8 mouse cellular contexts compared by ENCODE assay signal in the genomic region with DNA sequence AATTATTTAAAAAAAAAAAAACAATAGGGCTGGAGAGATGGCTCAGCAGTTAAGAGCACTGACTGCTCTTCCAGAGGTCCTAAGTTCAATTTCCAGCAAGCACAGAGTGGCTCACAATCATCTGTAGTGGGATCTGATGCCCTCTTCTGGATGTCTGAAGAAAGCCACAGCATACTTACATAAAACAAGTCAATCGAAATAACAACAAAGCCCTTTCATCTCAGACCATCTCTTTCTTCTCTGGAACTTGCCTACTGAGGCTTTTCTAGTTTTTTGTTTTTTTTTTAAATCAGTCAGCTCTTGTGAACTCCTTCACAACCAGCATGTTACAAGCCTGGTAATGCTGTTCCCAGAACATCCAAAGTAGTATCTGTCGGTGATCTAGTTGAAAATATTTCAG. TPM values are rescaled to one million over a fixed set of nuclear protein-coding genes. Genes with fewer than 3 reads are reported as not detected.
DNase-seq lines count a peak whose midpoint lies in the region; ATAC-seq lines count a peak whose summit lies in the region.

No protein-coding gene starts in this region.

- peak overlapping the region; percentile 100 for H3K27ac ChIP-seq in forebrain, embryonic 10.5 days
- H3K27ac ChIP-seq in intestine, embryonic 14.5 days (ENCODE audit: low read depth), result peak overlapping the region; percentile 99; the same call in 1 of the 2 replicates
- H3K27ac ChIP-seq in lung, embryonic 15.5 days, result peak overlapping the region; percentile 99; the same call in 1 of the 2 replicates
- peak overlapping the region; percentile 99; the same call in 1 of the 2 replicates for H3K27ac ChIP-seq in stomach, embryonic 14.5 days (ENCODE audit: low read length)

- H3K4me2 ChIP-seq in intestine, embryonic 14.5 days (ENCODE audit: low read length), result peak overlapping the region; percentile 90
- H3K4me2 ChIP-seq in lung, embryonic 15.5 days, result peak overlapping the region; percentile 71
- H3K4me2 ChIP-seq in stomach, embryonic 14.5 days (replicated peaks; ENCODE audit: low read depth, low read length), result peak overlapping the region; percentile 83

- no peak for ATAC-seq in intestine, embryonic 14.5 days (replicated peaks; ENCODE audit: low FRiP score, low TSS enrichment, low read depth)
- ATAC-seq in lung, embryonic 15.5 days (ENCODE audit: borderline replicate concordance, extremely low read depth, low FRiP score, low TSS enrichment), result no peak
- no peak for ATAC-seq in stomach, embryonic 14.5 days (ENCODE audit: insufficient number of reproducible peaks, insufficient read depth, low FRiP score, low read depth)

- peak overlapping the region; percentile 91 for H3K9ac ChIP-seq in intestine, embryonic 14.5 days (ENCODE audit: low read length)
- peak overlapping the region; percentile 96 for H3K9ac ChIP-seq in lung, embryonic 15.5 days
- H3K9ac ChIP-seq in stomach, embryonic 14.5 days (replicated peaks; ENCODE audit: low read depth, low read length), result peak overlapping the region; percentile 91

- H3K4me1 ChIP-seq in forebrain, embryonic 10.5 days, result peaks cover 26% of the 10 kb centered on the region
- H3K4me1 ChIP-seq in intestine, embryonic 14.5 days (replicated peaks; ENCODE audit: control insufficient read depth, insufficient read depth, low read length), result peaks cover 24% of the 10 kb centered on the region
- peaks cover 18% of the 10 kb centered on the region for H3K4me1 ChIP-seq in lung, embryonic 15.5 days
- peaks cover 10% of the 10 kb centered on the region; the same call in 1 of the 2 replicates for H3K4me1 ChIP-seq in stomach, embryonic 14.5 days (ENCODE audit: control insufficient read depth, insufficient read depth, low read length)

- H3K36me3 ChIP-seq in forebrain, embryonic 10.5 days (replicated peaks), result peaks cover 37% of the 10 kb centered on the region
- H3K36me3 ChIP-seq in intestine, embryonic 14.5 days (ENCODE audit: control insufficient read depth, insufficient read depth, low read length), result peaks cover 9% of the 10 kb centered on the region
- peaks cover 6% of the 10 kb centered on the region for H3K36me3 ChIP-seq in lung, embryonic 15.5 days
- peaks cover 6% of the 10 kb centered on the region for H3K36me3 ChIP-seq in stomach, embryonic 14.5 days (ENCODE audit: control insufficient read depth, insufficient read depth, low read length)

- peak; percentile 50 to 60 for DNase-seq in cerebellum, postnatal 10 days
- no peak for DNase-seq in cerebellum, adult 8-10 months
- DNase-seq in ES-CJ7 (ENCODE audit: low read depth, low spot score), result peak; percentile 84
- DNase-seq in forebrain, embryonic 10.5 days (ENCODE audit: extremely low spot score, low spot score), result no peak
- DNase-seq in intestine, embryonic 14.5 days (ENCODE audit: low spot score), result no peak
- DNase-seq in ovary, adult 18-20 months (ENCODE audit: low spot score), result no peak

- 29% methylated on average over 2 of the region's 2 CpGs for WGBS in forebrain, embryonic 10.5 days
- WGBS in intestine, embryonic 14.5 days, result 11% methylated on average over 2 of the region's 2 CpGs
- WGBS in lung, embryonic 15.5 days, result 8% methylated on average over 2 of the region's 2 CpGs
- WGBS in stomach, embryonic 14.5 days, result 16% methylated on average over 2 of the region's 2 CpGs

- H3K27me3 ChIP-seq in forebrain, embryonic 10.5 days (ENCODE audit: poor library complexity, severe bottlenecking), result no peaks in the 10 kb centered on the region
- H3K27me3 ChIP-seq in intestine, embryonic 14.5 days (replicated peaks; ENCODE audit: control insufficient read depth, insufficient read depth, low read length), result no peaks in the 10 kb centered on the region
- H3K27me3 ChIP-seq in lung, embryonic 15.5 days, result no peaks in the 10 kb centered on the region
- no peaks in the 10 kb centered on the region for H3K27me3 ChIP-seq in stomach, embryonic 14.5 days (ENCODE audit: control insufficient read depth, insufficient read depth, low read length)

- H3K9me3 ChIP-seq in forebrain, embryonic 10.5 days, result no peaks in the 10 kb centered on the region
- no peaks in the 10 kb centered on the region for H3K9me3 ChIP-seq in intestine, embryonic 14.5 days (ENCODE audit: control insufficient read depth, low read length)
- no peaks in the 10 kb centered on the region for H3K9me3 ChIP-seq in lung, embryonic 15.5 days
- no peaks in the 10 kb centered on the region for H3K9me3 ChIP-seq in stomach, embryonic 14.5 days (ENCODE audit: control insufficient read depth, low read depth, low read length)

- peak overlapping the region; percentile 96 for H3K4me3 ChIP-seq in forebrain, embryonic 10.5 days
- peak overlapping the region; percentile 91 for H3K4me3 ChIP-seq in intestine, embryonic 14.5 days (ENCODE audit: low read depth, low read length)
- peak overlapping the region; percentile 75 for H3K4me3 ChIP-seq in lung, embryonic 15.5 days
- peak overlapping the region; percentile 91 for H3K4me3 ChIP-seq in stomach, embryonic 14.5 days (ENCODE audit: low read depth, low read length)

RNA-seq across cellular contexts. Expression of a gene that starts 1.0 kb away (rescaled TPM):
- 363 and 375 TPM in 2 replicates for polyA plus RNA-seq in forebrain, embryonic 10.5 days (2016; fragmentation: Nextera tagmentation; extraction: Ambion mirVana)
- 216 and 228 TPM in 2 replicates for polyA plus RNA-seq in intestine, embryonic 14.5 days (2014; fragmentation: Nextera tagmentation; extraction: Ambion mirVana)
- 210 and 216 TPM in 2 replicates for polyA plus RNA-seq in lung, embryonic 15.5 days (2015; fragmentation: Nextera tagmentation; extraction: Ambion mirVana)
- 177 and 205 TPM in 2 replicates for polyA plus RNA-seq in stomach, embryonic 14.5 days (2014; fragmentation: Nextera tagmentation; extraction: Ambion mirVana)

RNA-seq across cellular contexts. Expression of a gene that starts 8.2 kb away (rescaled TPM):
- 1.1 TPM in 2 replicates for polyA plus RNA-seq in forebrain, embryonic 10.5 days (2016; fragmentation: Nextera tagmentation; extraction: Ambion mirVana)
- polyA plus RNA-seq in intestine, embryonic 14.5 days (2014; fragmentation: Nextera tagmentation; extraction: Ambion mirVana), result 0.53 and 1.2 TPM in 2 replicates
- polyA plus RNA-seq in lung, embryonic 15.5 days (2015; fragmentation: Nextera tagmentation; extraction: Ambion mirVana), result 0.45 and 0.79 TPM in 2 replicates
- 0.73 and 0.75 TPM in 2 replicates for polyA plus RNA-seq in stomach, embryonic 14.5 days (2014; fragmentation: Nextera tagmentation; extraction: Ambion mirVana)

RNA-seq across cellular contexts. Expression of a gene that starts 8.7 kb away (rescaled TPM):
- polyA plus RNA-seq in forebrain, embryonic 10.5 days (2016; fragmentation: Nextera tagmentation; extraction: Ambion mirVana), result 0.94 and 2.1 TPM in 2 replicates
- polyA plus RNA-seq in intestine, embryonic 14.5 days (2014; fragmentation: Nextera tagmentation; extraction: Ambion mirVana), result 3.5 and 4.5 TPM in 2 replicates
- 3.4 and 3.8 TPM in 2 replicates for polyA plus RNA-seq in lung, embryonic 15.5 days (2015; fragmentation: Nextera tagmentation; extraction: Ambion mirVana)
- polyA plus RNA-seq in stomach, embryonic 14.5 days (2014; fragmentation: Nextera tagmentation; extraction: Ambion mirVana), result 4.9 and 6.0 TPM in 2 replicates

RNA-seq across cellular contexts. Expression of a gene that starts 10.9 kb away (rescaled TPM):
- polyA plus RNA-seq in forebrain, embryonic 10.5 days (2016; fragmentation: Nextera tagmentation; extraction: Ambion mirVana), result not detected in 2 replicates
- polyA plus RNA-seq in intestine, embryonic 14.5 days (2014; fragmentation: Nextera tagmentation; extraction: Ambion mirVana), result not detected in 2 replicates
- not detected in 2 replicates for polyA plus RNA-seq in lung, embryonic 15.5 days (2015; fragmentation: Nextera tagmentation; extraction: Ambion mirVana)
- 0.66 TPM in 1 of 2 replicates, not detected in the other for polyA plus RNA-seq in stomach, embryonic 14.5 days (2014; fragmentation: Nextera tagmentation; extraction: Ambion mirVana)

RNA-seq across cellular contexts. Expression of a gene that starts 20.1 kb away (rescaled TPM):
- 229 and 234 TPM in 2 replicates for polyA plus RNA-seq in forebrain, embryonic 10.5 days (2016; fragmentation: Nextera tagmentation; extraction: Ambion mirVana)
- 119 and 133 TPM in 2 replicates for polyA plus RNA-seq in intestine, embryonic 14.5 days (2014; fragmentation: Nextera tagmentation; extraction: Ambion mirVana)
- polyA plus RNA-seq in lung, embryonic 15.5 days (2015; fragmentation: Nextera tagmentation; extraction: Ambion mirVana), result 128 and 129 TPM in 2 replicates
- polyA plus RNA-seq in stomach, embryonic 14.5 days (2014; fragmentation: Nextera tagmentation; extraction: Ambion mirVana), result 84.0 and 92.3 TPM in 2 replicates

Comparison
In these comparisons a context has a peak if more than half of its experiments do, and no peak if none do; other contexts are left out.
1. DNase-seq: peak in cerebellum, postnatal 10 days (2 of 2) and ES-CJ7 (single experiment); none in cerebellum, adult 8-10 months (single experiment), forebrain, embryonic 10.5 days (single experiment), intestine, embryonic 14.5 days (single experiment) and ovary, adult 18-20 months (single experiment).
2. Peak in every context shown above with its lines, with median percentiles within 50 percentile points of each other: H3K27ac ChIP-seq, H3K4me3 ChIP-seq, H3K4me2 ChIP-seq and H3K9ac ChIP-seq.